Comparison of ENCODE assay signal across 8 mouse cellular contexts in genomic region chr4:47354304-47354703, GRCm38 (mm10). TPM values are rescaled to one million over a fixed set of nuclear protein-coding genes. Genes with fewer than 3 reads are reported as not detected.
DNase-seq lines count a peak whose midpoint lies in the region; ATAC-seq and TF ChIP-seq lines count a peak whose summit lies in the region.

No protein-coding gene starts in this region.

- no peak for DNase-seq in heart, adult 2 months
- no peak for DNase-seq in heart, adult 8-10 months (ENCODE audit: low spot score)
- no peak for DNase-seq in liver, embryonic 14.5 days (ENCODE audit: low read depth in 3 of 3, low spot score in 3 of 3)
- DNase-seq in embryo, embryonic 11 days = no peak
- DNase-seq in embryo, embryonic 10 days (ENCODE audit: low spot score) = no peak

- intact Hi-C loops in heart, adult 2 months (cut with DNase I) = loop anchor here (2.0 to 5.0 kb wide), 4 partner anchors 38 to 298 kb away; partner anchors contain the start of genes Alg2, Anks6 and Sec61b

- peaks cover 13% of the 10 kb centered on the region for H3K79me3 ChIP-seq in C2C12 (ENCODE audit: low read depth)

- no peak overlapping the region; the same call in 1 of the 2 replicates for H3K9ac ChIP-seq in heart, adult 2 months (ENCODE audit: low read depth, low read length)
- no peak overlapping the region; the same call in 1 of the 2 replicates for H3K9ac ChIP-seq in forebrain, embryonic 16.5 days (replicated peaks; ENCODE audit: low read depth, low read length)
- no peak overlapping the region for H3K9ac ChIP-seq in liver, embryonic 14.5 days (replicated peaks)

- no peaks in the 10 kb centered on the region for H3K9me3 ChIP-seq in forebrain, embryonic 16.5 days (ENCODE audit: control insufficient read depth, low read length)
- no peaks in the 10 kb centered on the region for H3K9me3 ChIP-seq in liver, embryonic 14.5 days (ENCODE audit: control insufficient read depth, low read length)

- H3K4me2 ChIP-seq in forebrain, embryonic 16.5 days (ENCODE audit: low read length) = peak overlapping the region; percentile 99
- H3K4me2 ChIP-seq in liver, embryonic 14.5 days (ENCODE audit: low read depth) = peak overlapping the region; percentile 89

- no peak overlapping the region for H3K27ac ChIP-seq in heart, adult 2 months
- no peak overlapping the region for H3K27ac ChIP-seq in forebrain, embryonic 16.5 days (ENCODE audit: low read length)
- no peak overlapping the region for H3K27ac ChIP-seq in liver, embryonic 14.5 days

- TF ChIP-seq CTCF in heart, adult 2 months (IDR thresholded peaks at IDR 0.05) = no peak
- no peak for TF ChIP-seq CTCF in C2C12 (IDR thresholded peaks at IDR 0.05; ENCODE audit: control insufficient read depth, insufficient read depth, insufficient read length)
- TF ChIP-seq CTCF in liver, embryonic 14.5 days (IDR thresholded peaks at IDR 0.05; ENCODE audit: low read depth) = no peak

- H3K4me1 ChIP-seq in heart, adult 2 months (ENCODE audit: control insufficient read depth, insufficient read depth, low read length) = peaks cover 2% of the 10 kb centered on the region
- peaks cover 15% of the 10 kb centered on the region for H3K4me1 ChIP-seq in forebrain, embryonic 16.5 days (replicated peaks; ENCODE audit: control insufficient read depth, insufficient read depth, low read length)
- H3K4me1 ChIP-seq in liver, embryonic 14.5 days (replicated peaks; ENCODE audit: control insufficient read depth in 2 of 2, insufficient read depth in 2 of 2, low read length in 1 of 2) = no peaks in the 10 kb centered on the region; a peak in 1 of 4 replicates

- no peaks in the 10 kb centered on the region for H3K27me3 ChIP-seq in heart, adult 2 months (ENCODE audit: control insufficient read depth, insufficient read depth, low read length)
- H3K27me3 ChIP-seq in C2C12 (ENCODE audit: control insufficient read depth, insufficient read depth, insufficient read length) = peaks cover 6% of the 10 kb centered on the region
- H3K27me3 ChIP-seq in forebrain, embryonic 16.5 days (replicated peaks; ENCODE audit: control insufficient read depth, insufficient read depth, low read length) = no peaks in the 10 kb centered on the region
- peaks cover 13% of the 10 kb centered on the region for H3K27me3 ChIP-seq in liver, embryonic 14.5 days (ENCODE audit: control insufficient read depth, insufficient read depth, low read length)

- peak overlapping the region; percentile 79 for H3K4me3 ChIP-seq in heart, adult 2 months
- H3K4me3 ChIP-seq in C2C12 (ENCODE audit: insufficient read depth, poor library complexity, severe bottlenecking) = peak overlapping the region; percentile 46
- peak overlapping the region; percentile 94 for H3K4me3 ChIP-seq in forebrain, embryonic 16.5 days (replicated peaks; ENCODE audit: low read length)
- H3K4me3 ChIP-seq in liver, embryonic 14.5 days (ENCODE audit: insufficient read depth in 1 of 2, low read depth in 2 of 2, low read length in 2 of 2) = peak overlapping the region in 1 of 2 experiments; percentile 77; a peak in 2 of 4 replicates

- TF ChIP-seq EP300 in heart, adult 2 months (IDR thresholded peaks at IDR 0.05; ENCODE audit: insufficient read depth, low read depth, low read length) = no peak
- TF ChIP-seq EP300 in liver, embryonic 14.5 days (IDR thresholded peaks at IDR 0.05; ENCODE audit: low read depth) = no peak

- peaks cover 6% of the 10 kb centered on the region for H3K36me3 ChIP-seq in heart, adult 2 months (ENCODE audit: control insufficient read depth, insufficient read depth, low read length)
- H3K36me3 ChIP-seq in C2C12 (ENCODE audit: control insufficient read depth, insufficient read depth) = no peaks in the 10 kb centered on the region
- H3K36me3 ChIP-seq in forebrain, embryonic 16.5 days (ENCODE audit: control insufficient read depth, insufficient read depth) = no peaks in the 10 kb centered on the region
- H3K36me3 ChIP-seq in liver, embryonic 14.5 days (replicated peaks; ENCODE audit: control insufficient read depth, insufficient read depth, low read depth) = no peaks in the 10 kb centered on the region

- H3ac ChIP-seq in C2C12 (ENCODE audit: control insufficient read depth, insufficient read length, low read depth) = no peak overlapping the region

- no peak for ATAC-seq in forebrain, embryonic 16.5 days
- ATAC-seq in liver, embryonic 14.5 days (ENCODE audit: insufficient read depth) = no peak
- ATAC-seq in granulocyte monocyte progenitor cell, adult 5-6 weeks (replicated peaks; ENCODE audit: poor library complexity, severe bottlenecking) = no peak

- WGBS in heart, adult 2 months = 40% methylated on average over 3 of the region's 3 CpGs
- WGBS in forebrain, embryonic 16.5 days = 18% methylated on average over 3 of the region's 3 CpGs
- 51% methylated on average over 3 of the region's 3 CpGs for WGBS in liver, embryonic 14.5 days (ENCODE audit: insufficient replicate concordance)

- peaks cover 2% of the 10 kb centered on the region; the same call in 1 of the 2 replicates for H3K79me2 ChIP-seq in heart, adult 2 months (replicated peaks; ENCODE audit: control insufficient read depth, insufficient read depth, low read length)
- H3K79me2 ChIP-seq in C2C12 (ENCODE audit: control insufficient read depth, insufficient read depth) = peaks cover 57% of the 10 kb centered on the region

- no peak for TF ChIP-seq POLR2A in heart, adult 2 months (IDR thresholded peaks at IDR 0.05; ENCODE audit: insufficient read depth, low read depth, low read length)

TF ChIP-seq in C2C12, 6 proteins besides CTCF, POLR2A, EP300 and RAD21:
- TF ChIP-seq CEBPB (IDR thresholded peaks at IDR 0.05; ENCODE audit: low read depth) (no peak), MYOD1 (IDR thresholded peaks at IDR 0.05; ENCODE audit: control insufficient read depth, insufficient read length, low read depth) (no peak), FOSL1 (IDR thresholded peaks at IDR 0.05; ENCODE audit: insufficient read depth, low read length, poor library complexity, severe bottlenecking) (no peak), MYOG (IDR thresholded peaks at IDR 0.05; ENCODE audit: control insufficient read depth, extremely low read depth, insufficient read length) (no peak), USF1 (IDR thresholded peaks at IDR 0.05; ENCODE audit: low read depth) (no peak), MAX (IDR thresholded peaks at IDR 0.05) (no peak)

RNA-seq across cellular contexts. Expression of gene Tgfbr1, which starts 1.3 kb away (rescaled TPM):
- total RNA-seq in heart, adult 2 months (2021) = 10 to 100 TPM; 13.8 to 14.2 TPM
- 5.1 and 10.7 TPM in 2 replicates for polyA plus RNA-seq in heart, adult 2 months (2012; rRNA removed)
- 10 to 100 TPM; 12.6 to 14.0 (median 13.2) TPM for total RNA-seq in heart, adult 8-10 months (2022)
- 2.4 TPM for polyA plus RNA-seq in C2C12 (2012; fragmentation: generic; extraction: Trizol)
- polyA plus RNA-seq in forebrain, embryonic 16.5 days (2015; fragmentation: Nextera tagmentation; extraction: Ambion mirVana) = 46.5 and 53.9 TPM in 2 replicates
- 2.4 and 3.2 TPM in 2 replicates for polyA plus RNA-seq in liver, embryonic 14.5 days (2012; rRNA removed)
- 5.6 and 5.7 TPM in 2 replicates for polyA plus RNA-seq in liver, embryonic 14.5 days (2014; fragmentation: Nextera tagmentation; extraction: Ambion mirVana)
- 14.0 and 18.4 TPM in 2 replicates for total RNA-seq in granulocyte monocyte progenitor cell, adult 5-6 weeks (2014; fragmentation: Nextera tagmentation)
- 19.1 and 21.8 TPM in 2 replicates for total RNA-seq in granulocyte monocyte progenitor cell, adult 5-6 weeks (2017)
